ENCODE assay signal across 11 mouse cellular contexts in genomic region chr10:107922750-107923149, GRCm38 (mm10). TPM values are rescaled to one million over a fixed set of nuclear protein-coding genes. Genes with fewer than 3 reads are reported as not detected.
DNase-seq lines count a peak whose midpoint lies in the region; ATAC-seq and TF ChIP-seq lines count a peak whose summit lies in the region.
"Had no signal": no experiment of that assay in that cellular context is flagged by ENCODE, and none has a peak within 500 bp of the region (broad histone marks: within the 10 kb centered on the region; RNA-seq: fewer than 3 reads in every experiment).

No protein-coding gene starts in this region.

- DNase-seq in embryo, embryonic 10.5 days (ENCODE audit: low spot score), result peak; percentile 56
- DNase-seq in embryo, embryonic 9.5 days (ENCODE audit: extremely low spot score), result no peak
- DNase-seq in left cerebral cortex, adult 2 months (ENCODE audit: extremely low spot score in 1 of 2, low spot score in 2 of 2), result peak in 1 of 2 experiments; percentile 12
- no peak for DNase-seq in left cerebral cortex, postnatal 36 days (ENCODE audit: low spot score in 2 of 2)
- DNase-seq in CH12.LX (ENCODE audit: extremely low read depth), result peak; percentile 50
- DNase-seq in layer of hippocampus, adult 9-11 months, result peak; percentile 11
- DNase-seq in cerebellum, adult 2 months, result no peak

- ATAC-seq in erythroblast, adult 5-6 weeks (replicated peaks; ENCODE audit: low FRiP score, poor library complexity, severe bottlenecking), result no peak

- dilution Hi-C loops in CH12.LX (cut with MboI; ENCODE audit: extremely low pct_ligation_motif_present, extremely low pct_unique_long_range_greater_than_20kb, low sequenced_read_pairs), result no loop called here

- H3K27ac ChIP-seq in left cerebral cortex, adult 2 months, result no peak overlapping the region
- H3K27ac ChIP-seq in CH12.LX (ENCODE audit: insufficient read depth, low read depth), result no peak overlapping the region
- no peak overlapping the region for H3K27ac ChIP-seq in cerebellum, adult 2 months (ENCODE audit: insufficient read depth, low read length)
- H3K27ac ChIP-seq: liver, embryonic 15.5 days had no signal

- no peak overlapping the region for H3K9ac ChIP-seq in CH12.LX (ENCODE audit: insufficient read depth, low read depth)
- H3K9ac ChIP-seq: liver, embryonic 15.5 days had no signal

- intact Hi-C loops in left cerebral cortex, adult 2 months (cut with DNase I), result loop anchor here (1.0 to 5.0 kb wide), 2 partner anchors 64 to 120 kb away; no protein-coding TSS in a partner anchor
- intact Hi-C loops in left cerebral cortex, postnatal 36 days (cut with DNase I), result loop anchor here (5.0 to 10.0 kb wide), 3 partner anchors 65 to 478 kb away; no protein-coding TSS in a partner anchor

- peaks cover 4% of the 10 kb centered on the region for H3K9me3 ChIP-seq in CH12.LX (replicated peaks; ENCODE audit: low read length)
- H3K9me3 ChIP-seq: liver, embryonic 15.5 days had no signal

- no peak for TF ChIP-seq POLR2A in CH12.LX (IDR thresholded peaks at IDR 0.05; ENCODE audit: low read depth, low read length)
- TF ChIP-seq POLR2A in cerebellum, adult 2 months (IDR thresholded peaks at IDR 0.05; ENCODE audit: borderline replicate concordance, insufficient read depth, low read length), result no peak

- no peak for TF ChIP-seq EP300 in CH12.LX (IDR thresholded peaks at IDR 0.05; ENCODE audit: low read length)

- TF ChIP-seq RAD21 in CH12.LX (IDR thresholded peaks at IDR 0.05; ENCODE audit: low read depth, low read length), result peak; percentile 45

- no peak overlapping the region for H3K4me3 ChIP-seq in left cerebral cortex, adult 2 months
- H3K4me3 ChIP-seq in CH12.LX (replicated peaks in 1 of 3; ENCODE audit: low read depth in 2 of 3, low read length in 2 of 3, poor library complexity in 1 of 3), result no peak overlapping the region
- H3K4me3 ChIP-seq in cerebellum, adult 2 months (replicated peaks; ENCODE audit: insufficient read depth, low read depth, low read length), result no peak overlapping the region
- H3K4me3 ChIP-seq: liver, embryonic 15.5 days had no signal

- peak; percentile 64 for TF ChIP-seq CTCF in left cerebral cortex, adult 2 months (IDR thresholded peaks at IDR 0.05)
- TF ChIP-seq CTCF in CH12.LX (conservative IDR thresholded peaks at IDR 0.05 in 1 of 2, IDR thresholded peaks at IDR 0.05 in 1 of 2; ENCODE audit: low read depth in 2 of 2, low read length in 2 of 2), result peak; percentile 29 to 66; a peak in 3 of 4 replicates
- no peak for TF ChIP-seq CTCF in cerebellum, adult 2 months (IDR thresholded peaks at IDR 0.05; ENCODE audit: borderline replicate concordance, insufficient read depth, low read depth, low read length)

- H3K79me2 ChIP-seq in CH12.LX (replicated peaks; ENCODE audit: control insufficient read depth, extremely low read depth, insufficient read depth, poor library complexity, severe bottlenecking), result no peaks in the 10 kb centered on the region

- no peaks in the 10 kb centered on the region for H3K36me3 ChIP-seq in CH12.LX (replicated peaks in 1 of 2; ENCODE audit: control insufficient read depth in 1 of 2, insufficient read depth in 1 of 2, low read length in 1 of 2)
- H3K36me3 ChIP-seq: liver, embryonic 15.5 days had no signal

- in situ Hi-C loops in CH12.LX (cut with MboI; ENCODE audit: low pct_ligation_motif_present, low pct_unique_long_range_greater_than_20kb, low sequenced_read_pairs), result no loop called here

- 12% methylated on average over 1 of the region's 1 CpGs for WGBS in cerebellum, adult 2 months

- H3K27me3 ChIP-seq in CH12.LX (replicated peaks), result no peaks in the 10 kb centered on the region
- H3K27me3 ChIP-seq in cerebellum, adult 2 months (ENCODE audit: control insufficient read depth, insufficient read depth, low read length), result no peaks in the 10 kb centered on the region
- H3K27me3 ChIP-seq: liver, embryonic 15.5 days had no signal

- no peak overlapping the region for H3K4me2 ChIP-seq in CH12.LX (ENCODE audit: insufficient read depth, low read depth, poor library complexity, severe bottlenecking)
- H3K4me2 ChIP-seq: liver, embryonic 15.5 days had no signal

- H3K4me1 ChIP-seq in CH12.LX (ENCODE audit: control insufficient read depth in 1 of 2, insufficient read depth in 2 of 2), result peaks cover 3 to 27% of the 10 kb centered on the region in 2 experiments; a peak in 3 of 4 replicates
- no peaks in the 10 kb centered on the region for H3K4me1 ChIP-seq in cerebellum, adult 2 months (ENCODE audit: control insufficient read depth, insufficient read depth, low read length)
- H3K4me1 ChIP-seq: liver, embryonic 15.5 days had no signal

TF ChIP-seq in CH12.LX, 34 proteins besides CTCF, POLR2A, EP300 and RAD21:
- TF ChIP-seq SMC3 (IDR thresholded peaks at IDR 0.05; ENCODE audit: low read depth, low read length) (peak; percentile 73), USF1 (IDR thresholded peaks at IDR 0.05; ENCODE audit: low read depth, low read length) (no peak), KAT2A (IDR thresholded peaks at IDR 0.05; ENCODE audit: insufficient replicate concordance, low read length) (no peak)

RNA-seq across cellular contexts. Expression of gene Otogl, which starts 10.8 kb away (rescaled TPM):
- under 1 TPM; 0.14 to 0.16 TPM for total RNA-seq in left cerebral cortex, adult 2 months (2021)
- under 1 TPM; 0.16 to 0.25 TPM for total RNA-seq in left cerebral cortex, postnatal 36 days (2021)
- total RNA-seq in CH12.LX (2012; rRNA removed) (0.59 and 2.1 TPM in 2 replicates), CH12.LX (2014; rRNA removed) (3.2 and 3.4 TPM in 2 replicates)
- polyA plus RNA-seq in CH12.LX (2012; ENCODE audit: insufficient read length, low read depth), result 0.82 and 1.1 TPM in 2 replicates
- not detected in 2 replicates for total RNA-seq in erythroblast, adult 5-6 weeks (2015; ENCODE audit: low replicate concordance)
- 0.14 and 0.17 TPM in 2 replicates for total RNA-seq in erythroblast, adult 5-6 weeks (2017; ENCODE audit: low replicate concordance)
- polyA plus RNA-seq in cerebellum, adult 2 months (2012; rRNA removed), result 0.03 and 0.05 TPM in 2 replicates
- total RNA-seq: neutrophil, adult 5-6 weeks had no signal
- polyA plus RNA-seq: forebrain, embryonic 11.5 days had no signal

Comparison
In these comparisons a context has a peak if more than half of its experiments do, and no peak if none do; other contexts are left out.
1. DNase-seq: peak in embryo, embryonic 10.5 days (single experiment), CH12.LX (single experiment) and layer of hippocampus, adult 9-11 months (single experiment); none in embryo, embryonic 9.5 days (single experiment), left cerebral cortex, postnatal 36 days (0 of 2) and cerebellum, adult 2 months (0 of 2).